16 mouse cellular contexts compared by ENCODE assay signal in genomic region chr5:67404380-67404779, GRCm38 (mm10). TPM values are rescaled to one million over a fixed set of nuclear protein-coding genes. Genes with fewer than 3 reads are reported as not detected.
A peak's percentile ranks its signal among the peaks of the same experiment; 100 is the strongest.
DNase-seq lines count a peak whose midpoint lies in the region; ATAC-seq and TF ChIP-seq lines count a peak whose summit lies in the region.
"Had no signal": no experiment of that assay in that cellular context is flagged by ENCODE, and none has a peak within 500 bp of the region (broad histone marks: within the 10 kb centered on the region; RNA-seq: fewer than 3 reads in every experiment).

No protein-coding gene starts in this region.

- no peaks in the 10 kb centered on the region for H3K27me3 ChIP-seq in kidney, embryonic 16.5 days (ENCODE audit: insufficient read depth, low read length)
- H3K27me3 ChIP-seq in MEL (ENCODE audit: control insufficient read depth in 1 of 2, insufficient read depth in 2 of 2, low read length in 2 of 2) = no peaks in the 10 kb centered on the region
- peaks cover 5% of the 10 kb centered on the region for H3K27me3 ChIP-seq in megakaryocyte, embryonic 14.5 days (replicated peaks)
- no peaks in the 10 kb centered on the region for H3K27me3 ChIP-seq in heart, embryonic 11.5 days (ENCODE audit: control insufficient read depth, insufficient read depth, low read length)
- no peaks in the 10 kb centered on the region for H3K27me3 ChIP-seq in forebrain, embryonic 11.5 days (ENCODE audit: control insufficient read depth, insufficient read depth, low read length)
- H3K27me3 ChIP-seq: embryonic facial prominence, embryonic 13.5 days; forebrain, embryonic 13.5 days; lung, embryonic 15.5 days had no signal

- TF ChIP-seq POLR2A in MEL (IDR thresholded peaks at IDR 0.05; ENCODE audit: control insufficient read depth in 1 of 2, insufficient read depth in 1 of 2, low read depth in 1 of 2, low read length in 2 of 2, poor library complexity in 1 of 2) = no peak

- no peak overlapping the region for H3K4me2 ChIP-seq in kidney, embryonic 16.5 days (replicated peaks; ENCODE audit: low read depth, low read length)
- H3K4me2 ChIP-seq in heart, embryonic 11.5 days = no peak overlapping the region
- no peak overlapping the region for H3K4me2 ChIP-seq in forebrain, embryonic 11.5 days (ENCODE audit: low read depth, low read length, severe bottlenecking)
- H3K4me2 ChIP-seq: embryonic facial prominence, embryonic 13.5 days; forebrain, embryonic 13.5 days; lung, embryonic 15.5 days had no signal

- H3K9ac ChIP-seq in kidney, embryonic 16.5 days (replicated peaks; ENCODE audit: low read length) = no peak overlapping the region
- H3K9ac ChIP-seq in MEL (ENCODE audit: control insufficient read depth, low read depth, low read length, poor library complexity, severe bottlenecking) = no peak overlapping the region
- no peak overlapping the region for H3K9ac ChIP-seq in heart, embryonic 11.5 days (ENCODE audit: low read depth, low read length)
- H3K9ac ChIP-seq in forebrain, embryonic 11.5 days (ENCODE audit: low read length) = no peak overlapping the region
- H3K9ac ChIP-seq: embryonic facial prominence, embryonic 13.5 days; forebrain, embryonic 13.5 days; lung, embryonic 15.5 days had no signal

- TF ChIP-seq RAD21 in MEL (IDR thresholded peaks at IDR 0.05; ENCODE audit: low read depth, low read length) = no peak

- H3K4me3 ChIP-seq in kidney, embryonic 16.5 days (ENCODE audit: low read length) = no peak overlapping the region
- no peak overlapping the region for H3K4me3 ChIP-seq in MEL (ENCODE audit: control insufficient read depth in 1 of 2, insufficient read depth in 1 of 2, low read depth in 2 of 2, low read length in 2 of 2)
- peak overlapping the region; percentile 81 for H3K4me3 ChIP-seq in megakaryocyte, embryonic 14.5 days (replicated peaks)
- no peak overlapping the region for H3K4me3 ChIP-seq in heart, embryonic 11.5 days (ENCODE audit: low read depth, low read length)
- H3K4me3 ChIP-seq in forebrain, embryonic 11.5 days (ENCODE audit: low read depth, low read length) = no peak overlapping the region
- H3K4me3 ChIP-seq: embryonic facial prominence, embryonic 13.5 days; forebrain, embryonic 13.5 days; hindbrain, embryonic 10.5 days; lung, embryonic 15.5 days had no signal

- no peak for TF ChIP-seq CTCF in MEL (IDR thresholded peaks at IDR 0.05 in 2 of 3, conservative IDR thresholded peaks at IDR 0.05 in 1 of 3; ENCODE audit: control insufficient read depth in 1 of 3, insufficient read depth in 1 of 3, low read depth in 2 of 3, low read length in 3 of 3, poor library complexity in 1 of 3, severe bottlenecking in 1 of 3)

- 0 out of 2 replicates have a peak, but pooled peaks have one; percentile 36 for ATAC-seq in kidney, embryonic 16.5 days (ENCODE audit: low FRiP score, low TSS enrichment)
- no peak for ATAC-seq in heart, embryonic 11.5 days (replicated peaks; ENCODE audit: insufficient number of reproducible peaks, low FRiP score, low TSS enrichment)
- ATAC-seq in forebrain, embryonic 11.5 days (replicated peaks; ENCODE audit: low FRiP score) = no peak
- ATAC-seq: forebrain, embryonic 13.5 days had no signal

- no peaks in the 10 kb centered on the region for H3K9me3 ChIP-seq in kidney, embryonic 16.5 days (ENCODE audit: low read length)
- H3K9me3 ChIP-seq in MEL (replicated peaks; ENCODE audit: insufficient read depth, low read length) = no peaks in the 10 kb centered on the region
- no peaks in the 10 kb centered on the region for H3K9me3 ChIP-seq in megakaryocyte, embryonic 14.5 days
- H3K9me3 ChIP-seq in heart, embryonic 11.5 days (replicated peaks; ENCODE audit: control insufficient read depth, low read length) = no peaks in the 10 kb centered on the region
- H3K9me3 ChIP-seq in forebrain, embryonic 11.5 days (ENCODE audit: control insufficient read depth, low read length) = no peaks in the 10 kb centered on the region
- H3K9me3 ChIP-seq: embryonic facial prominence, embryonic 13.5 days; forebrain, embryonic 13.5 days; hindbrain, embryonic 10.5 days; lung, embryonic 15.5 days had no signal

- 0 out of 2 replicates have a peak, but pooled peaks cover 3% of the 10 kb centered on the region for H3K36me3 ChIP-seq in kidney, embryonic 16.5 days (ENCODE audit: insufficient read depth, low read length)
- no peaks in the 10 kb centered on the region for H3K36me3 ChIP-seq in MEL (ENCODE audit: control insufficient read depth in 1 of 2, insufficient read depth in 2 of 2, low read length in 2 of 2)
- H3K36me3 ChIP-seq in megakaryocyte, embryonic 14.5 days (replicated peaks; ENCODE audit: low read length) = peaks cover 39% of the 10 kb centered on the region
- H3K36me3 ChIP-seq in heart, embryonic 11.5 days (ENCODE audit: control insufficient read depth, insufficient read depth, low read length) = peaks cover 4% of the 10 kb centered on the region; the same call in 1 of the 2 replicates
- H3K36me3 ChIP-seq in forebrain, embryonic 11.5 days (ENCODE audit: control insufficient read depth, insufficient read depth, low read length) = no peaks in the 10 kb centered on the region
- H3K36me3 ChIP-seq: embryonic facial prominence, embryonic 13.5 days; lung, embryonic 15.5 days had no signal

- H3K27ac ChIP-seq in kidney, embryonic 16.5 days (ENCODE audit: low read length) = no peak overlapping the region
- no peak overlapping the region for H3K27ac ChIP-seq in MEL (ENCODE audit: control insufficient read depth, low read depth, low read length)
- no peak overlapping the region for H3K27ac ChIP-seq in heart, embryonic 11.5 days (ENCODE audit: low read depth, low read length)
- H3K27ac ChIP-seq in forebrain, embryonic 11.5 days (ENCODE audit: low read depth, low read length) = no peak overlapping the region
- H3K27ac ChIP-seq: embryonic facial prominence, embryonic 13.5 days; forebrain, embryonic 13.5 days; hindbrain, embryonic 10.5 days; lung, embryonic 15.5 days had no signal

- H3K79me2 ChIP-seq in MEL (ENCODE audit: control insufficient read depth, insufficient read depth, low read length, poor library complexity) = no peaks in the 10 kb centered on the region

- no peak for DNase-seq in kidney, postnatal 14 days
- DNase-seq in MEL (ENCODE audit: low read depth, low spot score) = peak; percentile 16
- peak; percentile 45 for DNase-seq in thymus, postnatal 25 days
- no peak for DNase-seq in forebrain, embryonic 11.5 days (ENCODE audit: low spot score)
- no peak for DNase-seq in lung, postnatal 14 days
- DNase-seq: adrenal gland, postnatal 25 days; cerebellum, postnatal 36 days; gastrocnemius, postnatal 36 days; kidney, postnatal 4 days had no signal

- TF ChIP-seq EP300 in MEL (IDR thresholded peaks at IDR 0.05; ENCODE audit: low read depth in 1 of 2, low read length in 2 of 2) = no peak

- H3K4me1 ChIP-seq in kidney, embryonic 16.5 days (ENCODE audit: insufficient read depth, low read length) = peaks cover 25% of the 10 kb centered on the region
- H3K4me1 ChIP-seq in MEL (ENCODE audit: control insufficient read depth in 1 of 2, insufficient read depth in 2 of 2, low read length in 2 of 2) = no peaks in the 10 kb centered on the region
- H3K4me1 ChIP-seq in megakaryocyte, embryonic 14.5 days = peaks cover 57% of the 10 kb centered on the region
- H3K4me1 ChIP-seq in heart, embryonic 11.5 days (ENCODE audit: control insufficient read depth, insufficient read depth, low read length) = peaks cover 14% of the 10 kb centered on the region
- peaks cover 2% of the 10 kb centered on the region; the same call in 1 of the 2 replicates for H3K4me1 ChIP-seq in forebrain, embryonic 11.5 days (replicated peaks; ENCODE audit: control insufficient read depth, insufficient read depth, low read length)
- H3K4me1 ChIP-seq: hindbrain, embryonic 10.5 days had no signal

- 15% methylated on average over 6 of the region's 7 CpGs for WGBS in kidney, embryonic 16.5 days
- 71% methylated on average over 7 of the region's 7 CpGs for WGBS in heart, embryonic 11.5 days (ENCODE audit: insufficient replicate concordance)
- 87% methylated on average over 7 of the region's 7 CpGs for WGBS in forebrain, embryonic 11.5 days

TF ChIP-seq in MEL, 35 proteins besides CTCF, POLR2A, EP300 and RAD21:
- no peak for TF ChIP-seq GABPA (IDR thresholded peaks at IDR 0.05; ENCODE audit: low read depth, low read length)
- no peak for TF ChIP-seq JUND (IDR thresholded peaks at IDR 0.05; ENCODE audit: low read depth, low read length)
- TF ChIP-seq ZC3H11A (IDR thresholded peaks at IDR 0.05; ENCODE audit: low read depth, low read length) = no peak
- no peak for TF ChIP-seq CHD2 (IDR thresholded peaks at IDR 0.05; ENCODE audit: low read length)
- no peak for TF ChIP-seq MYC (IDR thresholded peaks at IDR 0.05; ENCODE audit: low read depth, low read length)
- no peak for TF ChIP-seq USF2 (IDR thresholded peaks at IDR 0.05; ENCODE audit: borderline replicate concordance in 1 of 2, insufficient read depth in 1 of 2, low read depth in 1 of 2, low read length in 2 of 2)
- no peak for TF ChIP-seq POLR2AphosphoS2 (IDR thresholded peaks at IDR 0.05; ENCODE audit: low read length)
- TF ChIP-seq RCOR1 (IDR thresholded peaks at IDR 0.05; ENCODE audit: low read depth, low read length) = no peak
- TF ChIP-seq HCFC1 (IDR thresholded peaks at IDR 0.05; ENCODE audit: low read depth, low read length) = no peak
- TF ChIP-seq GATA1 (IDR thresholded peaks at IDR 0.05; ENCODE audit: low read depth, low read length) = no peak
- TF ChIP-seq MAX (IDR thresholded peaks at IDR 0.05; ENCODE audit: low read length) = no peak
- TF ChIP-seq BHLHE40 (IDR thresholded peaks at IDR 0.05; ENCODE audit: borderline replicate concordance, low read depth, low read length) = no peak
TF ChIP-seq in MEL: peak in this region for 0.

RNA-seq across cellular contexts. Expression of gene Bend4, which starts 23.7 kb away (rescaled TPM):
- polyA plus RNA-seq in kidney, embryonic 16.5 days (2015; fragmentation: Nextera tagmentation; extraction: Ambion mirVana) = 6.0 and 7.0 TPM in 2 replicates
- not detected in 2 replicates for total RNA-seq in MEL (2012; rRNA removed)
- not detected for polyA plus RNA-seq in MEL (2012; ENCODE audit: insufficient read depth in 1 of 2, insufficient read length in 2 of 2, low read depth in 1 of 2, low replicate concordance in 2 of 2, missing spikeins in 1 of 2)
- polyA plus RNA-seq in megakaryocyte, embryonic 14.5 days (2012; ENCODE audit: insufficient read depth, low replicate concordance) = 0.35 and 0.88 TPM in 2 replicates
- 24.8 and 25.7 TPM in 2 replicates for polyA plus RNA-seq in heart, embryonic 11.5 days (2014; fragmentation: Nextera tagmentation; extraction: Ambion mirVana)
- polyA plus RNA-seq in forebrain, embryonic 11.5 days (2014; fragmentation: Nextera tagmentation; extraction: Ambion mirVana) = 10.7 and 11.6 TPM in 2 replicates

Comparison
In these comparisons a context has a peak if more than half of its experiments do, and no peak if none do; other contexts are left out.
1. DNase-seq: peak in MEL (single experiment) and thymus, postnatal 25 days (single experiment); none in kidney, postnatal 14 days (single experiment), forebrain, embryonic 11.5 days (single experiment) and lung, postnatal 14 days (single experiment).